Mouse (Mus musculus) heart, postnatal 4 days (tissue): ENCODE results near the gene Dram1. TPM values are rescaled to one million over a fixed set of nuclear protein-coding genes. Genes with fewer than 3 reads are reported as not detected.
"Not testable (repeated sequence)": the region's sequence is repeated elsewhere in the genome, so short reads cannot be mapped to it uniquely, and the experiment has no call there.

ENCODE experiments used
- DNase-seq: peaks from one replicate; pipeline ENCODE4 v3.0.0; 2021
- total RNA-seq, 2 experiments: library from RNA; stranded (reverse); gene quantifications; 2 replicates each; pipeline ENCODE4 v1.2.3; 2021

The Dram1 gene
- total RNA-seq, 2 experiments from 2014 or later, result 2.8 to 3.1 TPM

DNA sequence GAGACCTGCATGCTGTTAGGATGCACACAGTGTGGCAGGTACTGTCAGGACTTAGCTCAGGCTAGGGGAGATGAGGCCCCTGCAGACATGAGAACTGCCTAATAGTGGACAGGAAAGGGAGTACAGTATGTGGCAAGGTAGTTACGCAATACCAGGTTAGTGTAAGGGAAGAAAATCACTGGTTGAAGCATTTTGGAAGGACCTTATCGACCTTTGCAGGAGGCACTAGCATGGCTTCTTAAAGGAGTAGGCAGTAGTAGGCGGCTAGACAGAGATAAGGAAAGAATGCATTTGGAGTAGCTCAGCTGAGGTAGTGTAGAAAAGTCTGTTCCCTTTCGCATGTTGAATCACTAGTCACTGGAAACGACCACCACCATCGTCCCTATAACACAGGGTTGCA lies 6.9 kb upstream of the Dram1 start:
- no peak for DNase-seq

GRCm38 (mm10) chr10:88385290-88385689 lies 6.4 kb upstream of the Dram1 start:
- DNase-seq, result no peak

- no peak for DNase-seq
Observed at GRCm38 (mm10) chr10:88384081-88384480, 5.2 kb upstream of the Dram1 start.

DNA sequence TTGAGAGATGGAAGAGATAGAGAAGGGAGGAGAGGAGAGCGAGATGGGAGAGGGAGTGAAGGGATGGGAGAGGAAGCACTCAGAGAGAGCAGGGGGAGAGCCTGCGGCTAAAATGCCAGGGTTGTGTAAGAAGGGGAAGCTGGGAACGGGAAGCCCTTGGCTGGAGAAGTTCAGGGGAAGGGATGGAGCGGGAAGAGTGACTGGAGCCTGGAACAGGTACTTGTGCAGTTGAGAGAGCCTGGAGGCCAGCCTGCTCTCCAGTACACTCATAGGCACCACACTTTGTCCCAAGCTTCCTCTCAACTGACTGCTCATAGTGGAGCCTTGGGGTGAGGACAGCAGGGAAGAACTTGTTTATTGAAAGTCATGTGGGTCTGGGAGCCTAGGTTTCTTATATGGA lies 4.6 kb upstream of the Dram1 start:
- no peak for DNase-seq

DNA sequence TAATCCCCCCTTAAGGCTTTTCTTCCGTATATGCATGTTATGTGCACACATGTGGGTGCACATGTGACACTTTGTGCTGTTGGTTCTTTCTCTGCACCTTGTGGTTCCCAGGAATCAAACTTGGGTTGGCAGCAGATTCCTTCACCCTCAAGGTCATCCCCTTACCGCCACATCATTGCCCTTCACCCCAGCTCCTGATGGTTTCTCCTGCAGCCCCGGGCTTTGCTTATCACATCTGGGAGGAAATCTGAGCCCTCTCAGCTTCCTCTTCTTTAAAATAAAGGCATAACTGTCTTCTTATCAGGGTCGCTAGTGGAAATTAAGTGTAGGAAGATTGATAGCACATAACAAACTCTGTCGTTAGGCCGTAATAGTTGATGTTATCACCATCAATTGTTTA lies 3.1 kb upstream of the Dram1 start:
- no peak for DNase-seq

DNA sequence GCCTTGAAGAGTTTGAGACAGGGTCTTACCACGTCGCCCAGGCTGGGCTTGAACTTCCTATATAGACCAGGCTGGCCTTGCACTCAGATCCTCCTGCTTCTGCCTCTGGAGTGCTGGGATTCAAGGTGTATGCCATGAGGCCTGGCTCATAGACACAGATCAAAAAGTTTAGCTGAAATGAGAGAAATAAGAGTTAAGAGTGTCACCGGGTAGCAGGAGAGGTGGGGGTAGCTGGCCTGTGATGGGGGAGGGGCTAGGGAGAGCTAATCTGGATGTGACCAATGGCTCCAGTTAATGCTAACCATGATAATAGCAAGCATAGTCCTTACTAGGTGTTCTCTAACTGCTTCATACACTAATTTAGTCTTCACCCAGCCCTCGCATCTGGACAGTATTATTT lies 2.4 kb upstream of the Dram1 start:
- DNase-seq, result no peak

GRCm38 (mm10) chr10:88380430-88381060 lies 1.7 kb upstream of the Dram1 start:
- no peak for DNase-seq

DNA sequence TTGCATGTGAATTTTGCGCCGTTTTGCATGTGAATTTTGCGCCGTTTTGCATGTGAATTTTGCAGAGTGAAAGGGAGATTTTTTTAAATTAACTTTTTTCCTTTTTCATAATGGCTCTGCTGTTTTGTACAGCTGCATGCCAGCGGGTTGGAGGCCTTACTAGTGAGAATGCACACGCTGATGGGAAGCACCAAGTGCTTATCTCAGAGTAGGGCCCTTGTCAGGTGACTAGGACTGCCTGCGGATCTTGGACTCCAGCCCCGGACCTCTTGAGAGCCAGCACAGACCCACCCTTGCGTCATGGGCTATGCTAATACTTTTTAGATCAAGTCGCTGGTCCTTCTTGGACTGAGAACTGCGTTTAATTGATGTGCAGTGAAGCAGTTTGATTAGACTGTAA lies 1.1 kb upstream of the Dram1 start:
- peak; percentile 81 for DNase-seq

- DNase-seq, result no peak
Observed at GRCm38 (mm10) chr10:88377666-88378065, 1.2 kb downstream of the Dram1 start.

DNA sequence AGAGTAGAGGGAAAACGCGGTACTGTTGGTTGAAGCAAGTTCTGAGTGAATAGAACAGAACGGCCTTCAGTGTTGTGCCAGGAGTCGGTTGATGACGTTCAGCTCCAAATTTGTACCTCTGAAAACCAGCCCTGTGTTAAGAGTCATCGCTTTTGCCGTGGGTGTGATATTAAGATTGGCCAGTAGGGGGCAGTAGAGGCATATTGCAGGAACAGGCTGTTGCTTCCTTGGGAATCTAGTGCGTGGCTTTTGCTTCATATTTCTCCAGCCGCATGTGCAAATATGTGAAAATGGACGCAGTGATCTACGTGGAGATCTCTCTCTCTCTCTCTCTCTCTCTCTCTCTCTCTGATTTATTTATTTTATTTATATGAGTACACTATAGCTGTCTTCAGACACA lies 2.1 kb downstream of the Dram1 start:
- DNase-seq, result peak; percentile 96

- no peak for DNase-seq
Observed at GRCm38 (mm10) chr10:88374984-88375383, 3.9 kb downstream of the Dram1 start.

DNA sequence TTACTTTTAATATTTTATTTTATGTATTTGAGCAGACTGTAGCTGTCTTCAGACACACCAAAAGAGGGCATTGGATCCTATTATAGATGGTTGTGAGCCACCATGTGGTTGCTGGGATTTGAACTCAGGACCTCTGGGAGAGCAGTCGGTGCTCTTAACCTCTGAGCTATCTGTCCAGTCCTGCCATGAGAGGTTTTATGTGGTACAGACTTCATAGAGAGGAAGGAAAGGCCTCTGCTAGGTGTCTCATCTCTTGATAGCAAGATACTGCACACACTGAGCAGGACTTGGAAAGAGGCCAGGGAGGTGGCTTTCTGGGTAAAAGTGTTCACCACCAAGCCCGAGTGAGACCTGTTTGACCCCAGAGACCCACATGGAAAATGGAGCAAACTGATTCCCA lies 5.9 kb downstream of the Dram1 start:
- not testable (repeated sequence) for DNase-seq

DNA sequence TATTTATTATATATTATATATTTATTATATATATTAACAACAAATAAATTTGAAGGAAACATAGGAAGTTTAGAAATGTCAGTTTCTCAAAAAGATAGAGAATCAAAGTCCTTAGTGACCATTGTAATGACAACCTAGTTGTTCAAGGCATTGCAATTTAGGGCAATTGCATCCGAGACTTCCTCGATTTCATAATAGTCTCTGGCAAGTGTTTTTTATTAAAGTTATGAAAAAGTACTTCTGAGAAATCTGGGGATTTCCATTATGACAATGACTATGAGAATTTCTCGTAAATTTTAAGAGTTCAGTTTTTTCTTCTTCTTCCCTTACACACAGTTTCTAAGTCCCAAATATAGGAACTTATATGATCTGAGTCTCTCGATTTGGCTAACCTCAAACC lies 6.4 kb downstream of the Dram1 start:
- no peak for DNase-seq

- peak; percentile 34 for DNase-seq
Observed at GRCm38 (mm10) chr10:88371793-88372192, 7.1 kb downstream of the Dram1 start.

GRCm38 (mm10) chr10:88369233-88369632 lies 9.6 kb downstream of the Dram1 start:
- no peak for DNase-seq

DNA sequence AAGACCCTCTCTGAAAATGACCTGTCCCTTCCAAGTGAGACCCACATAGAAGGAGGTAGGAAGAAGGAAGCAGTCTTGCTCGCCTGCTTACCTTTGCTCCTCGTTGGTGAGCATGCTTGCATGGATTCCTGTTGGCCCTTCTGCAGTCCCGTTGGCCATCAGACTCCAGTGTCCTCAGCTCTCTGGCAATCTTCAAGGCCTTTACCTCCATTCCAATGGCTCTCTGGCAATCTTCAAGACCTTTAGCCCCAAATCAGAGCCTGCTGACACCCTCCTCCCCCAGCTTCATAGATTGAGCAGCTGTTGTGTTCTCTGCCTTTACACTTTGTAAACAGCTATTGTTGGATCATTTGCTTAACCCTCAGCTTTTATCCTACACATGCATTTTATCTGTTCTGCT lies 14.7 kb downstream of the Dram1 start:
- no peak for DNase-seq

- no peak for DNase-seq
Observed at GRCm38 (mm10) chr10:88362218-88362617, 16.7 kb downstream of the Dram1 start.

GRCm38 (mm10) chr10:88356983-88357559 lies 21.8 kb downstream of the Dram1 start:
- DNase-seq, result peak; percentile 77

DNA sequence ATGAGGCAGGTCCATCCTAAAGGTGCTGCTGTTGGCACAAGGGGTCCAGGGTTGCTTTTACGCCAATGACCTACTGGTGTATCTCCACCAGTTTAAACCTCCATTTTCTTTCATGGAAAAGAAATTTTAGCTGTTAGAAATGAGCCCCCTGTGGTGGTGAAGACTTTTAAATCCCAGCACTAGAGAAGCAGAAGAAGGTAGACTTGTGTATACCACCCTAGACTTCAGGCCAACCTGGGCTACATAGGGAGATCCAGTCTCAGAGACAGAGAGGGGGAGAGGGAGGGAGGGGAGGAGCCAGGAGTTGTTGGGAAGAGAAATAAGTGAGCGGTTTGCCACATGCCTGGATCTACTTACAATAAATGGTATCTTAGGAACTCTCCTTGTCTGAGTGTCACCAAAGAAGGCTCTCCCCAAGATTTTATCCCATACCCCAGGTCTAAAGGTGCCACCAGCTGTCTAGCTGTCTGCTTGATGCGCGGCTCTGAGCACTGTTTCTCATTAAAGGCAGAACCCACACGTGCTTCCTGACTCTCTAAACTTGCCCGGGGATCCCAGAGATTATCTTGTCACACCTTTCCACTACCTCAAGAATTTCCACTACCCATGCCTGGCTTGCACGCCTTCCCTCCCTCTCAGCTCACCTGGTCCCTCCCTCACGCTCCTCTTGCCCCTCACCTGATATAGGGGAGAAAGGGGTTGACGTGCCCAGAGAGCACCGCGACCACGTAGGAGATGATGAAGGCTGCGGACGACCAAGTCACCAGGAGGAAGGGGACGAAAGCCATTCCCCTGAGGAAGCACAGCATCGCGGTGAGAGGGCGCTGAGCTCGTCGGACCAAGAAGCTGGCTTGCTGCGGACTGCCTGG lies 22.5 kb downstream of the Dram1 start:
- DNase-seq, result no peak

DNA sequence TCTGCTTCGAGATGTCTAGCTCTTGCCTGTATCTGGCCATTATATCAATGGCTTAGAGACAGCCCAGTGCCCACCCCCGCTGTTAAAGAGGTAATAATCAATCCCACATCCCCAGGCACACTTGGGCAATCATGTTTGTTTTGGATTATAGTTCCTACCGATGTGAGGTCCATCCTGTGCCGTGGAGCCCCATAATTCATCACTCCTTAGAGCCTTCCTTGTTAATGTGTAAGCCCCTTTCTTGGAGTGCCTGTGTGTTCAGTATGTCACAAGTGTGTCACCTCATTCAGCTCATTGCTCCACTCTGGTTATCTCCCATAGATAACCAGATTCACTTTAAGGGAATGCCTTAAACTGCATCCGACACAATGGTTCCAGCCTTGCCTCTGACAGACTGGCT lies 24.3 kb downstream of the Dram1 start:
- DNase-seq, result no peak

GRCm38 (mm10) chr10:88352549-88352948 lies 26.3 kb downstream of the Dram1 start:
- DNase-seq, result no peak

DNA sequence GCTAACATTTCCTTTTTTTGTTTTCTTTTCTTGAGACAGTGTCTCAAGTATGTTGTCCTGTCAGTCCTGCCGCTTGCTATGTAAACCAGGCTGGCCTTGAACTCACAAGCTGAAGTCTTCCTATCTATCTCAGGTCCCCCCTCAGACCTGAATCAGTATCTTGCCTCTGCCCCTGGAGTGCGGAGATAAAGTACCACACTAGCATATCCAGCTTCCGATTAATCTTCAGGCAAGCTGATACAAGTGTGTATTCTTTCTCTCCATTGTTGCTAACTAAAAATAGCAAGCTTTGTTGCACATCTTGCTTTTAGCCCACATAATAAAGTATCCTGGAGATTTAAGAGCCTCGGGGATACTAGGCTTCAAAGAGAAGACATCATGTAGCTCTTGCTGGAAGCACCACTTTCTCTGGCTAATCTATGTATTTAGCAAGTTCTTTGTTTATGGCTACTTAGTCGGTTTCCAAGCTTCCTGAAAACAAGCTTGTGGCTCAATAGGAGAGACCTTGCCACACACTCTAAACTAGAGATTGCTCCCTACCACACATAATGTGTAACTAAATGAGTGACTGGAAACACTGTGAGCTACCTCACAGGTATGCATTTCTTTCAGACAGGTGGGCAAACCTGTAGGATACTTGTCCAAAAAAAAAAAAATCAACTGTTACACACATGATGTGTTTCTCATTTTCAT lies 27.3 kb downstream of the Dram1 start:
- no peak for DNase-seq

DNA sequence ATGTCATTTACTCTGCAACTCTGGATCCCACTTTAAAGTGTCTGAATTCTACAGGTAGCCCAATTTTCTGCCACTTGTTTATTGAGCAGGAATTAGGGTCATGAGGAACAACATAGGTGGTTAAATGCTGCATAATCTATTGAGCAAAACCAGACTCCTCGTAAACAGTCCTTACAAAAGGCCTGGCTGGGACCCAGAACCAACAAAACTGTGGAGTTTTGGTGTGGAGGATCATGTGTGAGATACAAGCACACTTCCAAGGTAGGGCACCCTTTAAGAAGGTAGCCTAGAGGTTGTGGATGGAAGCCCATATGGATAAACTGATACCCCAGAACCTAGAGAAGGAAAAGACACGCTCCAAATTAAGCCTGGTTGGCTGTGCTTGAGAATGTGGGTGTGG lies 28.2 kb downstream of the Dram1 start:
- no peak for DNase-seq
